8 mouse cellular contexts compared by ENCODE assay signal in genomic region chr9:50768107-50769002, GRCm38 (mm10). TPM values are rescaled to one million over a fixed set of nuclear protein-coding genes. Genes with fewer than 3 reads are reported as not detected.
A peak's percentile ranks its signal among the peaks of the same experiment; 100 is the strongest.
DNase-seq lines count a peak whose midpoint lies in the region; ATAC-seq and TF ChIP-seq lines count a peak whose summit lies in the region.

Fdxacb1 (plus strand) TSS chr9:50768236.

- H3K9ac ChIP-seq in ES-Bruce4 (ENCODE audit: low read depth, poor library complexity, severe bottlenecking), result peak within 1 kb of the TSS; percentile 69
- peak within 1 kb of the TSS; percentile 77 for H3K9ac ChIP-seq in forebrain, embryonic 13.5 days
- peak within 1 kb of the TSS; percentile 82 for H3K9ac ChIP-seq in liver, postnatal 0 days (replicated peaks)
- peak within 1 kb of the TSS; percentile 68 for H3K9ac ChIP-seq in neural tube, embryonic 14.5 days (replicated peaks; ENCODE audit: low read depth, low read length)

- intact Hi-C loops in heart, postnatal 10 days (cut with DNase I), result loop anchor here (5.0 kb wide), 3 partner anchors 71 to 166 kb away; partner anchors contain the start of genes Nkapd1, Pih1d2, Sdhd and Timm8b

- WGBS in forebrain, embryonic 13.5 days, result 5% methylated on average over 53 of the region's 59 CpGs
- WGBS in large intestine, adult 2 months, result 1% methylated on average over 59 of the region's 59 CpGs
- WGBS in liver, postnatal 0 days (ENCODE audit: insufficient replicate concordance), result 3% methylated on average over 58 of the region's 59 CpGs
- WGBS in neural tube, embryonic 14.5 days, result 5% methylated on average over 58 of the region's 59 CpGs

- no peak for TF ChIP-seq POLR2A in ES-Bruce4 (IDR thresholded peaks at IDR 0.05; ENCODE audit: insufficient read depth, low read length)

- ATAC-seq in cerebellum, adult (ENCODE audit: insufficient number of reproducible peaks, low FRiP score, low TSS enrichment), result peak; percentile 90
- ATAC-seq in forebrain, embryonic 13.5 days, result peak; percentile 96
- peak; percentile 97 for ATAC-seq in liver, postnatal 0 days
- peak; percentile 96 for ATAC-seq in neural tube, embryonic 14.5 days (ENCODE audit: low read depth)

- H3K4me1 ChIP-seq in ES-Bruce4 (ENCODE audit: control insufficient read depth, insufficient read depth, low read length), result no peaks in the 10 kb centered on the region
- peaks cover 19% of the 10 kb centered on the region for H3K4me1 ChIP-seq in forebrain, embryonic 13.5 days
- H3K4me1 ChIP-seq in liver, postnatal 0 days (ENCODE audit: insufficient read depth), result peaks cover 8% of the 10 kb centered on the region
- H3K4me1 ChIP-seq in neural tube, embryonic 14.5 days (ENCODE audit: control insufficient read depth, insufficient read depth, low read length), result peaks cover 9% of the 10 kb centered on the region; the same call in 1 of the 2 replicates

- H3K27ac ChIP-seq in ES-Bruce4 (ENCODE audit: insufficient read depth, low read length), result peak within 1 kb of the TSS; percentile 68
- H3K27ac ChIP-seq in forebrain, embryonic 13.5 days, result peak within 1 kb of the TSS; percentile 90
- peak within 1 kb of the TSS; percentile 93 for H3K27ac ChIP-seq in liver, postnatal 0 days (ENCODE audit: low read depth)
- H3K27ac ChIP-seq in neural tube, embryonic 14.5 days (ENCODE audit: low read depth, low read length), result peak within 1 kb of the TSS; percentile 91

- peak; percentile 99 for DNase-seq in heart, postnatal 10 days
- peak; percentile 99 for DNase-seq in large intestine, adult 2 months (ENCODE audit: low read depth, low spot score)
- peak; percentile 98 for DNase-seq in liver, postnatal 0 days
- peak; percentile 98 for DNase-seq in testis, postnatal 10 days (ENCODE audit: low spot score)

- no peaks in the 10 kb centered on the region for H3K27me3 ChIP-seq in ES-Bruce4 (ENCODE audit: control insufficient read depth, insufficient read depth, low read length, poor library complexity, severe bottlenecking)
- H3K27me3 ChIP-seq in forebrain, embryonic 13.5 days, result no peaks in the 10 kb centered on the region
- no peaks in the 10 kb centered on the region for H3K27me3 ChIP-seq in liver, postnatal 0 days (ENCODE audit: insufficient read depth, low read length)
- no peaks in the 10 kb centered on the region for H3K27me3 ChIP-seq in neural tube, embryonic 14.5 days (ENCODE audit: control insufficient read depth, insufficient read depth, low read length)

- TF ChIP-seq EP300 in ES-Bruce4 (IDR thresholded peaks at IDR 0.05; ENCODE audit: insufficient read depth, low read depth, low read length), result no peak
- peak; percentile 69 for TF ChIP-seq EP300 in liver, postnatal 0 days (IDR thresholded peaks at IDR 0.05; ENCODE audit: low read depth)

- peak; percentile 53 for TF ChIP-seq CTCF in ES-Bruce4 (IDR thresholded peaks at IDR 0.05; ENCODE audit: low read depth, low read length)
- peak; percentile 89 for TF ChIP-seq CTCF in liver, postnatal 0 days (IDR thresholded peaks at IDR 0.05; ENCODE audit: low read depth)

- 0 out of 2 replicates have a peak, but pooled peaks cover 2% of the 10 kb centered on the region for H3K36me3 ChIP-seq in ES-Bruce4 (ENCODE audit: control insufficient read depth, insufficient read depth, low read length, poor library complexity, severe bottlenecking)
- peaks cover 7% of the 10 kb centered on the region for H3K36me3 ChIP-seq in forebrain, embryonic 13.5 days (ENCODE audit: poor library complexity, severe bottlenecking)
- peaks cover 14% of the 10 kb centered on the region for H3K36me3 ChIP-seq in liver, postnatal 0 days (replicated peaks; ENCODE audit: insufficient read depth, low read length)
- H3K36me3 ChIP-seq in neural tube, embryonic 14.5 days (ENCODE audit: control insufficient read depth, insufficient read depth, low read length), result no peaks in the 10 kb centered on the region

- H3K4me3 ChIP-seq in ES-Bruce4 (ENCODE audit: low read depth, low read length), result peak within 1 kb of the TSS; percentile 74
- H3K4me3 ChIP-seq in forebrain, embryonic 13.5 days, result peak within 1 kb of the TSS; percentile 65
- H3K4me3 ChIP-seq in liver, postnatal 0 days (ENCODE audit: low read depth, low read length), result peak within 1 kb of the TSS; percentile 80
- peak within 1 kb of the TSS; percentile 53 for H3K4me3 ChIP-seq in neural tube, embryonic 14.5 days (ENCODE audit: low read depth, low read length)

- no peaks in the 10 kb centered on the region for H3K9me3 ChIP-seq in ES-Bruce4 (replicated peaks; ENCODE audit: control insufficient read depth, insufficient read depth, low read length, poor library complexity, severe bottlenecking)
- no peaks in the 10 kb centered on the region for H3K9me3 ChIP-seq in forebrain, embryonic 13.5 days (replicated peaks)
- H3K9me3 ChIP-seq in liver, postnatal 0 days (ENCODE audit: low read length), result no peaks in the 10 kb centered on the region
- H3K9me3 ChIP-seq in neural tube, embryonic 14.5 days (ENCODE audit: control insufficient read depth, low read length), result no peaks in the 10 kb centered on the region

- peak within 1 kb of the TSS; percentile 69 for H3K4me2 ChIP-seq in forebrain, embryonic 13.5 days
- peak within 1 kb of the TSS; percentile 91 for H3K4me2 ChIP-seq in liver, postnatal 0 days (ENCODE audit: low read depth, low read length)
- H3K4me2 ChIP-seq in neural tube, embryonic 14.5 days (ENCODE audit: low read depth, low read length), result peak within 1 kb of the TSS; percentile 69

RNA-seq across cellular contexts. Expression of gene Fdxacb1, which starts in this region (rescaled TPM):
- 8.5 and 9.0 TPM in 2 replicates for polyA plus RNA-seq in ES-Bruce4 (2011; ENCODE audit: insufficient read depth, insufficient read length, low read depth, missing spikeins)
- polyA plus RNA-seq in forebrain, embryonic 13.5 days (2015; fragmentation: Nextera tagmentation; extraction: Ambion mirVana), result 10.9 and 12.3 TPM in 2 replicates
- 1 to 10 TPM; 6.6 to 6.9 TPM for total RNA-seq in heart, postnatal 10 days (2021)
- polyA plus RNA-seq in large intestine, adult 2 months (2012; rRNA removed), result 4.2 and 5.7 TPM in 2 replicates
- polyA plus RNA-seq in liver, postnatal 0 days (2015; fragmentation: Nextera tagmentation; extraction: Ambion mirVana), result 4.9 and 6.6 TPM in 2 replicates
- 11.2 and 11.5 TPM in 2 replicates for polyA plus RNA-seq in neural tube, embryonic 14.5 days (2014; fragmentation: Nextera tagmentation; extraction: Ambion mirVana)

Comparison
In these comparisons a context has a peak if more than half of its experiments do, and no peak if none do; other contexts are left out.
1. Peak in every context shown above with its lines: DNase-seq, ATAC-seq, H3K4me3 ChIP-seq and H3K27ac ChIP-seq.